Mouse (Mus musculus) liver, embryonic 14.5 days (tissue): ENCODE results near the gene Ticrr. TPM values are rescaled to one million over a fixed set of nuclear protein-coding genes. Genes with fewer than 3 reads are reported as not detected.

Experiments used
- ATAC-seq: fragments of 200-750 bp; cut with Nextera tagmentation; 2 replicates; pipeline ENCODE4 v1.8.0; 2017; ENCODE audit warnings: moderate number of reproducible peaks, mild to moderate bottlenecking, moderate library complexity; ENCODE audit not compliant: insufficient read depth
- DNase-seq, 3 experiments: peaks; one replicate each; pipeline ENCODE4 v3.0.0-alpha.2; 2012 to 2013; ENCODE audit warnings: low read depth in 3 of 3, low spot score in 3 of 3
- H3K27ac ChIP-seq: fragments of 300-500 bp; sonication (generic); 2 replicates; pipeline ENCODE4 v1.5.1; 2014; ENCODE audit warnings: moderate library complexity, mild to moderate bottlenecking, control low read depth, inconsistent platforms
- H3K27me3 ChIP-seq: fragments of 300-500 bp; sonication (generic); 2 replicates; pipeline ENCODE4 v1.6.1; 2014; ENCODE audit warnings: mild to moderate bottlenecking, low read length, moderate library complexity; ENCODE audit not compliant: control insufficient read depth, insufficient read depth
- H3K36me3 ChIP-seq: fragments of 300-500 bp; sonication (generic); replicated peaks from 2 replicates; pipeline ENCODE4 v1.6.1; 2014; ENCODE audit warnings: low read depth; ENCODE audit not compliant: control insufficient read depth, insufficient read depth
- H3K4me1 ChIP-seq, 2 experiments: fragments of 200-500 bp in 1 of 2; fragments of 300-500 bp in 1 of 2; sonication (generic) in 1 of 2; replicated peaks; 2 replicates each; pipeline ENCODE4 v1.6.1; 2012 to 2014; ENCODE audit warnings: antibody characterized with exemption in 1 of 2, inconsistent platforms in 1 of 2, low read length in 1 of 2; ENCODE audit not compliant: control insufficient read depth in 2 of 2, insufficient read depth in 2 of 2
- H3K4me2 ChIP-seq: fragments of 300-500 bp; sonication (generic); 2 replicates; pipeline ENCODE4 v1.6.1; 2014; ENCODE audit warnings: low read depth, mild to moderate bottlenecking, control low read depth, moderate library complexity
- H3K4me3 ChIP-seq, 2 experiments: fragments of 200-500 bp in 1 of 2; fragments of 300-500 bp in 1 of 2; sonication (generic) in 1 of 2; 2 replicates each; pipeline ENCODE4 v1.5.1; 2012 to 2014; ENCODE audit warnings: low read depth in 2 of 2, low read length in 2 of 2, mild to moderate bottlenecking in 2 of 2, control low read depth in 1 of 2, inconsistent platforms in 1 of 2, moderate library complexity in 1 of 2; ENCODE audit not compliant: insufficient read depth in 1 of 2
- H3K9ac ChIP-seq: fragments of 300-500 bp; sonication (generic); replicated peaks from 2 replicates; pipeline ENCODE4 v1.6.1; 2014; ENCODE audit warnings: mild to moderate bottlenecking, control low read depth, moderate library complexity
- H3K9me3 ChIP-seq: fragments of 300-500 bp; sonication (generic); 2 replicates; pipeline ENCODE4 v1.6.1; 2016; ENCODE audit warnings: low read length, mixed read lengths; ENCODE audit not compliant: control insufficient read depth
- CTCF ChIP-seq: IDR thresholded peaks from 2 replicates; pipeline ENCODE4 v1.5.1; 2016; ENCODE audit warnings: antibody characterized with exemption, low read depth, control low read depth
- EP300 ChIP-seq: IDR thresholded peaks from 2 replicates; pipeline ENCODE4 v1.6.1; 2016; ENCODE audit warnings: antibody characterized with exemption, low read depth
- WGBS: fragments of 180-500 bp; shearing (Covaris S2); extraction: QIAGEN DNeasy Blood & Tissue Kit; methylation state at CpG from one replicate; pipeline ENCODE4 v1.1.7; 2014; ENCODE audit not compliant: insufficient replicate concordance; 5-methylcytosine and 5-hydroxymethylcytosine counted together
- polyA plus RNA-seq, 2 experiments: library from polyadenylated mRNA; depleted of rRNA in 1 of 2; stranded (reverse) in 1 of 2; unstranded in 1 of 2; fragments of >200 nt; fragmentation: Nextera tagmentation in 1 of 2; extraction: Ambion mirVana in 1 of 2; gene quantifications; 2 replicates each; pipeline versions ENCODE4 v1.2.1 to v1.2.3; 2012 to 2014

Ticrr gene
- polyA plus RNA-seq, 2 experiments, result 3.6 to 6.0 TPM

DNA sequence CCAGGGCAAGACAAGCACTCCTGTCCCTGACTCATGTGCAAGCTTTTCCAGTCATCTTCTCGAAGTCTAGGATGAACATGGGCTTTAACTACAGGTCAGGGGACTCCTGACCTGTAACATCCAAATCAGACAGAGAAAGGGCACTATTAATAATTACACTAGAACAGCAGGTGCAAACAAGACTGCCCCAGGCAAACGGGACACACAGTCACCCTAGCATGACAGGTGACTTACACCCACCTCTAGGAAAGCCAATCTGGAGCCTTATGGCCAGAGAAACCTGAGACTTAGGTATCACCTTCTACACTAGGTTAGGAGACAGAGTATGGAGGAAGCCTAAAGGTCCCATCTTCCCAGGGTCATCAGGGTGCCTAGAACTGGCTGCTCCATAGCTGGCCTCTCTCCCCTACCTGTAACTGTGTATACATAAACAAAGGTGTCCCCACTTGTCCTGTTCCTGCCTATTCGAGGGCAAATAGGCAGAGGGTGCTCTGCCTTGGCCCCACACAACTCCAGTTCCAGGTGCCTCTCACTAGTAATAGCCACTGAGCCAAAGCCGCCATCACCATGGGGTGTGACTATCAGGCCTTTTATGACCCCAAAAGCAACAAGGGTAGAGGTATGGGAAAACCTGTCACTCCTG is 31.6 kb upstream of the Ticrr start:
- no peak for TF ChIP-seq EP300
- TF ChIP-seq CTCF, result no peak
- ATAC-seq, result no peak
- Histone ChIP-seq H3K36me3 (no peaks in the 10 kb centered on the region), H3K27ac (no peak overlapping the region), H3K4me2 (no peak overlapping the region), H3K9ac (no peak overlapping the region), H3K9me3 (no peaks in the 10 kb centered on the region), H3K27me3 (no peaks in the 10 kb centered on the region), H3K4me3 (no peak overlapping the region), H3K4me1 (no peaks in the 10 kb centered on the region; a peak in 1 of 4 replicates)
- DNase-seq, result no peak
- WGBS, result 47% methylated on average over 4 of the region's 4 CpGs

- no peak overlapping the region for H3K4me2 ChIP-seq
- H3K9ac ChIP-seq, result no peak overlapping the region
- no peak overlapping the region for H3K4me3 ChIP-seq
- no peak overlapping the region for H3K27ac ChIP-seq
- no peak for ATAC-seq
- 20% methylated on average over 13 of the region's 13 CpGs for WGBS
- no peaks in the 10 kb centered on the region for H3K9me3 ChIP-seq
- TF ChIP-seq CTCF, result no peak
- no peaks in the 10 kb centered on the region for H3K27me3 ChIP-seq
- no peak for DNase-seq
- no peaks in the 10 kb centered on the region for H3K36me3 ChIP-seq
- H3K4me1 ChIP-seq, result no peaks in the 10 kb centered on the region; a peak in 1 of 4 replicates
Observed at GRCm38 (mm10) chr7:79631773-79632348, 28.1 kb upstream of the Ticrr start.

GRCm38 (mm10) chr7:79647233-79647632 is 12.8 kb upstream of the Ticrr start:
- H3K9ac ChIP-seq, result no peak overlapping the region
- H3K36me3 ChIP-seq, result no peaks in the 10 kb centered on the region
- no peak for ATAC-seq
- no peak for DNase-seq
- TF ChIP-seq CTCF, result no peak
- no peak for TF ChIP-seq EP300
- no peaks in the 10 kb centered on the region for H3K9me3 ChIP-seq
- no peak overlapping the region for H3K4me3 ChIP-seq
- no peaks in the 10 kb centered on the region for H3K4me1 ChIP-seq
- H3K4me2 ChIP-seq, result no peak overlapping the region
- H3K27ac ChIP-seq, result no peak overlapping the region
- H3K27me3 ChIP-seq, result no peaks in the 10 kb centered on the region
- 48% methylated on average over 3 of the region's 3 CpGs for WGBS

- H3K27ac ChIP-seq, result no peak overlapping the region
- ATAC-seq, result no peak
Observed at GRCm38 (mm10) chr7:79649005-79649404, 11.0 kb upstream of the Ticrr start.

GRCm38 (mm10) chr7:79654185-79654584 is 5.8 kb upstream of the Ticrr start:
- Histone ChIP-seq H3K9ac (no peak overlapping the region), H3K4me1 (peaks cover 3 to 5% of the 10 kb centered on the region in 2 experiments), H3K36me3 (no peaks in the 10 kb centered on the region), H3K9me3 (no peaks in the 10 kb centered on the region), H3K27ac (no peak overlapping the region), H3K27me3 (no peaks in the 10 kb centered on the region), H3K4me2 (no peak overlapping the region), H3K4me3 (no peak overlapping the region)
- ATAC-seq (no peak), DNase-seq (no peak)
- 64% methylated on average over 1 of the region's 1 CpGs for WGBS
- TF ChIP-seq CTCF (no peak), EP300 (no peak)

More at GRCm38 (mm10) chr7:79649005-79649404, 11.0 kb upstream of the Ticrr start:
- TF ChIP-seq CTCF (peak; percentile 81), EP300 (no peak)
- H3K4me1 ChIP-seq, result no peaks in the 10 kb centered on the region
- no peak overlapping the region for H3K4me2 ChIP-seq
- no peaks in the 10 kb centered on the region for H3K36me3 ChIP-seq
- no peaks in the 10 kb centered on the region for H3K9me3 ChIP-seq
- no peak overlapping the region for H3K9ac ChIP-seq
- DNase-seq, result no peak
- no peaks in the 10 kb centered on the region for H3K27me3 ChIP-seq
- no peak overlapping the region for H3K4me3 ChIP-seq
- WGBS, result 2% methylated on average over 3 of the region's 3 CpGs
